Mouse (Mus musculus) erythroblast, embryonic 14.5 days (primary cell): ENCODE data around the gene Ano6.

Source experiments
- GATA1 ChIP-seq: IDR thresholded peaks from 2 replicates; pipeline ENCODE4 v1.6.1; 2012; ENCODE audit warnings: low read length, inconsistent platforms, mixed read lengths
- TAL1 ChIP-seq: IDR thresholded peaks from 3 replicates; pipeline ENCODE4 v1.6.1; 2012; ENCODE audit warnings: low read length, inconsistent platforms, mixed read lengths

GRCm38 (mm10) chr15:95820142-95820541, 29.5 kb downstream of the Ano6 start:
- TF ChIP-seq TAL1 (no peak), GATA1 (no peak)
